Mouse (Mus musculus): Measurements from ENCODE around the gene Lzts2. TPM values are rescaled to one million over a fixed set of nuclear protein-coding genes. Genes with fewer than 3 reads are reported as not detected.
A peak's percentile ranks its signal among the peaks of the same experiment; 100 is the strongest.

Gene Lzts2
- total and polyA plus RNA-seq, 2 experiments from 2014 or later = 15.0 to 29.3 TPM

GRCm38 (mm10) chr19:45012219-45012618 is 2.0 kb upstream of the Lzts2 start:
- 0 out of 2 replicates have a peak overlapping the region, but pooled peaks have one; percentile 29 for H3K27ac ChIP-seq (ENCODE audit: low read depth, low read length)
- no peaks in the 10 kb centered on the region for H3K9me3 ChIP-seq (ENCODE audit: low read length)
- H3K27me3 ChIP-seq (ENCODE audit: insufficient read depth, low read length) = peaks cover 4% of the 10 kb centered on the region; the same call in 1 of the 2 replicates
- H3K4me1 ChIP-seq (ENCODE audit: insufficient read depth) = peaks cover 26% of the 10 kb centered on the region
- H3K36me3 ChIP-seq (ENCODE audit: insufficient read depth) = peaks cover 24% of the 10 kb centered on the region
- no peak overlapping the region for H3K4me3 ChIP-seq (ENCODE audit: low read depth, low read length)
- WGBS = 79% methylated on average over 8 of the region's 8 CpGs
- no peak for TF ChIP-seq CTCF (IDR thresholded peaks at IDR 0.05; ENCODE audit: low read depth)
- ATAC-seq (no peak), DNase-seq (no peak)
- H3K4me2 ChIP-seq (ENCODE audit: low read depth) = no peak overlapping the region
- H3K9ac ChIP-seq = peak overlapping the region; percentile 31; the same call in 1 of the 2 replicates

GRCm38 (mm10) chr19:45012636-45013035 is 1.6 kb upstream of the Lzts2 start:
- TF ChIP-seq CTCF (IDR thresholded peaks at IDR 0.05; ENCODE audit: low read depth) = peak; percentile 70
- peak; percentile 65 for DNase-seq
- peak overlapping the region; percentile 31; the same call in 1 of the 2 replicates for H3K9ac ChIP-seq
- peaks cover 22% of the 10 kb centered on the region for H3K4me1 ChIP-seq (ENCODE audit: insufficient read depth)
- H3K27ac ChIP-seq (ENCODE audit: low read depth, low read length) = 0 out of 2 replicates have a peak overlapping the region, but pooled peaks have one; percentile 29
- H3K27me3 ChIP-seq (ENCODE audit: insufficient read depth, low read length) = peaks cover 4% of the 10 kb centered on the region; the same call in 1 of the 2 replicates
- peaks cover 24% of the 10 kb centered on the region for H3K36me3 ChIP-seq (ENCODE audit: insufficient read depth)
- no peaks in the 10 kb centered on the region for H3K9me3 ChIP-seq (ENCODE audit: low read length)
- ATAC-seq = no peak; the same call in 1 of the 2 replicates
- H3K4me2 ChIP-seq (ENCODE audit: low read depth) = no peak overlapping the region
- H3K4me3 ChIP-seq (ENCODE audit: low read depth, low read length) = no peak overlapping the region
- WGBS = 30% methylated on average over 6 of the region's 6 CpGs

- H3K4me3 ChIP-seq (ENCODE audit: low read depth, low read length) = no peak overlapping the region
- ATAC-seq = no peak
- H3K27me3 ChIP-seq (ENCODE audit: insufficient read depth, low read length) = peaks cover 4% of the 10 kb centered on the region; the same call in 1 of the 2 replicates
- no peak for DNase-seq
- WGBS = 71% methylated on average over 6 of the region's 6 CpGs
- no peak overlapping the region for H3K4me2 ChIP-seq (ENCODE audit: low read depth)
- H3K9ac ChIP-seq = no peak overlapping the region
- no peak overlapping the region for H3K27ac ChIP-seq (ENCODE audit: low read depth, low read length)
- H3K4me1 ChIP-seq (ENCODE audit: insufficient read depth) = peaks cover 22% of the 10 kb centered on the region
- no peaks in the 10 kb centered on the region for H3K9me3 ChIP-seq (ENCODE audit: low read length)
- H3K36me3 ChIP-seq (ENCODE audit: insufficient read depth) = peaks cover 24% of the 10 kb centered on the region
- TF ChIP-seq CTCF (IDR thresholded peaks at IDR 0.05; ENCODE audit: low read depth) = no peak
Observed at GRCm38 (mm10) chr19:45013581-45014225, 511 bp upstream of the Lzts2 start.

DNA sequence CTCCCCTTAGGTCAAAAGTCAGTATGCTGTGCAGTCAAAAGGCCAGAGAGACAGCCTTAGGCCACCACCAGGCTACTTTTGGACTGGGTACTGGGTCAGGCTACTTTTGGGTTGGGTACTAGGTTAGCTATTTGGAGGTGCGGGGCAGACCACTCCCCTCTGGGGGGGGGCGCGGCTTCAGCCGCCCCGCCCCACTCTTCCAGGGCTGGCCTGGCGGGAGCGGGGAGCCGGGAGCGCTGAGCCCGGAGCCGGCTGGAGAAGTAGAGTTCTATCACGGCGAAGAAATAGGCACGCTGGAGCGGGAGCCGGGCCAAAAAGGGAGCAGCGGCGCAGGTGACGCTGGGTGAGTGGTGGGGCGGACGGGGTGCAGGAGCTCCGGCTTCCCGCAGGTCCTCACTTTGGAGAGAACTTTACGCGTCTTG is 778 bp downstream of the Lzts2 start:
- Histone ChIP-seq H3K27me3 (ENCODE audit: insufficient read depth, low read length) (peaks cover 4% of the 10 kb centered on the region; the same call in 1 of the 2 replicates), H3K9ac (peak overlapping the region; percentile 39), H3K4me2 (ENCODE audit: low read depth) (peak overlapping the region; percentile 64), H3K4me1 (ENCODE audit: insufficient read depth) (peaks cover 22% of the 10 kb centered on the region), H3K9me3 (ENCODE audit: low read length) (no peaks in the 10 kb centered on the region), H3K36me3 (ENCODE audit: insufficient read depth) (peaks cover 18% of the 10 kb centered on the region), H3K27ac (ENCODE audit: low read depth, low read length) (no peak overlapping the region), H3K4me3 (ENCODE audit: low read depth, low read length) (peak overlapping the region; percentile 76)
- no peak for TF ChIP-seq CTCF (IDR thresholded peaks at IDR 0.05; ENCODE audit: low read depth)
- no peak for DNase-seq
- WGBS = 2% methylated on average over 25 of the region's 25 CpGs
- no peak for ATAC-seq

DNA sequence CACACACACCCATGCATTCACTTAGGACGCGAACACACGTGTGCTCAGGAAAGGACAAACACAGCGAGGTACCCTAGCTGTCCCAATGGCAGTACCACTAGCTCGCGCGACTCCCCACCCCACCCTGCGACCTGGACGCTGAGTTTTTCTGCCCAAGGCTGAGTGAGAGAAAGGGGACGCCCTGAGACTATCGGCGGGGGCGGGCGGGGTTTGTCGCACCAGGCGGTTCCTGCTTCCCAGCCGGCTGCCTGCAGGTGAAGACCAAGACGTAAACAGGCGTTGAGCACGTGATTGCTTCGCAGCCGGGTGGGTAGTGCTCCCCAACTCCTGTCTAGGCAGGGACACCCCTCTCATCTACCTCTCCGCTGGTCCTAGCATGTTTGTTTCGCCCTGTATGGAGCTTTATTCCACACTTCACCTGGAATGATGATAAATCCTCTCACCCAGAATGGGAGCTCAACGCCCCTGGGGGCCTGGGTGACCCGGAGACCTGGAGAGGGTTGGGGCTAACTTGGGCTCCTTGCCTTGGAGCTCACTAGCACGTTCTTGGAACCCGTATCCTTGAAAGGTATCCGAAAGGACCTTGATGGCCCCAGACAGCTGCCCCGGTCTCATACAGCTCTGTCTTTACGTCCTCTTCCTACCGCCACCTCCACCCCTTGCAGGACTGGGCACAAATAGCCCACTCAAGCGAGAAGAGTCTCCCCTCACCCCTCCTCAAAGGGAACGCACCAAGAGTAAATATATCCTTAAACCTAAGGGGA is 1.5 kb downstream of the Lzts2 start:
- H3K4me1 ChIP-seq (ENCODE audit: insufficient read depth) = peaks cover 22% of the 10 kb centered on the region
- H3K27ac ChIP-seq (ENCODE audit: low read depth, low read length) = peak overlapping the region; percentile 84
- peaks cover 11% of the 10 kb centered on the region for H3K36me3 ChIP-seq (ENCODE audit: insufficient read depth)
- DNase-seq (peak; percentile 18), ATAC-seq (peak; percentile 2; the same call in 1 of the 2 replicates)
- H3K9me3 ChIP-seq (ENCODE audit: low read length) = no peaks in the 10 kb centered on the region
- peak overlapping the region; percentile 64 for H3K4me2 ChIP-seq (ENCODE audit: low read depth)
- 3% methylated on average over 34 of the region's 34 CpGs for WGBS
- H3K4me3 ChIP-seq (ENCODE audit: low read depth, low read length) = peak overlapping the region; percentile 76
- H3K9ac ChIP-seq = peak overlapping the region; percentile 39
- peaks cover 4% of the 10 kb centered on the region; the same call in 1 of the 2 replicates for H3K27me3 ChIP-seq (ENCODE audit: insufficient read depth, low read length)
- TF ChIP-seq CTCF (IDR thresholded peaks at IDR 0.05; ENCODE audit: low read depth) = no peak

DNA sequence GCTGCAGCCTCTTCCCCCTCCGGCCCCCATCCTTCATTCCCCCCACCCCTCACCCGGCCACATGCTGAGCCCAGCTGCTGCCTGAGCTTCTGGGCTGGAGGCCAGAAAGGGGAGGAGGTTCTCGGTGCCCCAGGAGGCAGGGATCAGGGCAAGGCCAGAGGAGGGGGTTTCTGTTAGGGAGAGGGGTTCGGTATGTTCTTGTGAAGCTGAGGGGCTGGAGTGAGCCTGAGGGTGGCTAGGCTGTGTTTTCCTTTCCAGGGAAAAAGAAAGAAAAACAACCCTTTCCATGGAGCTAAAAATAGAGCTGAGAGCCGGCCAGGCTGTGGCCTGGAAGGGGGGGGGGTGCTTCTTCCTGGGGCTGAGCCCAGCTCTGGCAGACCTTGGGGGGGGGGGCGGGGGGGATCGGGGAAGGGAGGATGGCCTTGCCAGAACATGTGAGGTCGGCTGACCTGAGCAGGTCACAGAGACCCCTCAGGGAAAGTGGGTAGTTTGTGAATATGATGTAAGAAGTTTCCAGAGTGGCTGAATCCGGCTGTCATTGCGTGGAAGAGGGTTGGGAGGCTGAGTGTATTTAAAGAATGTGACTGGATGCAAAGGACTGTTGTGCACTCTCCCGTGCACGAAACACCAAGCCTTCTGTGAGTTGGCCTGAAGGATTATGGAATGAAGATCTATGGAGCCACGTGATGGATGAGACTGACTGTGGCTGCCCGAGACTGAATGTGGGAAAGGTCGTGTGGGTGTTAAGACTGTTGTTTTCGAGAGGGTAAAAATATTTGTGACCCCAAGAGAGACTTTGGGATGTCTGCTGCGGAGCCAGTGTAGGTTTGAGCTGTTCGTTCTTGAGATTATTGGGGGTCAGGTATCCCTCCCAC is 2.4 kb downstream of the Lzts2 start:
- TF ChIP-seq CTCF (IDR thresholded peaks at IDR 0.05; ENCODE audit: low read depth) = no peak
- ATAC-seq = peak; percentile 48
- H3K9ac ChIP-seq = peak overlapping the region; percentile 59
- H3K27me3 ChIP-seq (ENCODE audit: insufficient read depth, low read length) = peaks cover 4% of the 10 kb centered on the region; the same call in 1 of the 2 replicates
- peaks cover 3% of the 10 kb centered on the region for H3K36me3 ChIP-seq (ENCODE audit: insufficient read depth)
- H3K4me3 ChIP-seq (ENCODE audit: low read depth, low read length) = peak overlapping the region; percentile 76
- DNase-seq = peak; percentile 75
- peak overlapping the region; percentile 84 for H3K27ac ChIP-seq (ENCODE audit: low read depth, low read length)
- peaks cover 22% of the 10 kb centered on the region for H3K4me1 ChIP-seq (ENCODE audit: insufficient read depth)
- H3K9me3 ChIP-seq (ENCODE audit: low read length) = no peaks in the 10 kb centered on the region
- WGBS = 0% methylated on average over 17 of the region's 18 CpGs
- H3K4me2 ChIP-seq (ENCODE audit: low read depth) = peak overlapping the region; percentile 64

Measured in forebrain, postnatal 0 days (tissue).